Mouse (Mus musculus) brain, embryonic 14.5 days (tissue): ENCODE measurements at regions not wholly inside any gene's neighbourhood (a gene's known extent, or its start where the extent isn't known, plus 50 kb on each side); places are given as distances from the start of the nearest gene placed in this dataset.

ENCODE experiments used
- CTCF ChIP-seq: fragments of 200-500 bp; IDR thresholded peaks from 2 replicates; pipeline ENCODE4 v1.5.1; 2012; ENCODE audit warnings: inconsistent platforms, mild to moderate bottlenecking, moderate library complexity, borderline replicate concordance; ENCODE audit not compliant: insufficient read depth, insufficient read length; ENCODE audit errors: extremely low read depth
- POLR2A ChIP-seq: fragments of 200-500 bp; IDR thresholded peaks from 2 replicates; pipeline ENCODE4 v1.6.1; 2012; ENCODE audit warnings: mild to moderate bottlenecking, inconsistent platforms, borderline replicate concordance; ENCODE audit not compliant: poor library complexity, insufficient read depth, insufficient read length, severe bottlenecking; ENCODE audit errors: extremely low read depth

GRCm38 (mm10) chr17:49250726-49251537, 177.2 kb upstream of the Mocs1 start:
- TF ChIP-seq CTCF (0 out of 2 replicates have a peak, but pooled peaks have one; percentile 3), POLR2A (no peak)
